Mouse (Mus musculus) left cerebral cortex, adult 8-10 months (tissue): Measurements from ENCODE around the gene Nudcd3. TPM values are rescaled to one million over a fixed set of nuclear protein-coding genes. Genes with fewer than 3 reads are reported as not detected.

Experiments used
- DNase-seq, 2 experiments: peaks; one replicate each; pipeline ENCODE4 v3.0.0; 2022; ENCODE audit warnings: low spot score in 2 of 2
- total RNA-seq, 4 experiments: library from RNA; stranded (reverse); gene quantifications; 2 replicates each; pipeline ENCODE4 v1.2.4; 2022

Gene Nudcd3
- 100 to 1,000 TPM; 138 to 154 (median 147) TPM for total RNA-seq

GRCm38 (mm10) chr11:6200087-6200569 is at the start of gene Nudcd3:
Gene Nudcd3 (minus strand): TSS chr11:6200415.
- peak; percentile 89 for DNase-seq

GRCm38 (mm10) chr11:6244707-6245106 is 44.5 kb upstream of the Nudcd3 start:
- no peak for DNase-seq

- DNase-seq: no peak
Measured at GRCm38 (mm10) chr11:6233025-6233424, 32.8 kb upstream of the Nudcd3 start.

- no peak for DNase-seq
Measured at GRCm38 (mm10) chr11:6230012-6230411, 29.8 kb upstream of the Nudcd3 start, which contains the start of gene Npc1l1. Gene Npc1l1 (minus strand): TSS chr11:6230143.

- DNase-seq: peak in 1 of 2 experiments; percentile 70
Measured at GRCm38 (mm10) chr11:6224541-6225229, 24.5 kb upstream of the Nudcd3 start.

- DNase-seq: no peak
Measured at GRCm38 (mm10) chr11:6222187-6222586, 22.0 kb upstream of the Nudcd3 start.

- no peak for DNase-seq
Measured at GRCm38 (mm10) chr11:6219967-6220366, 19.8 kb upstream of the Nudcd3 start.

- DNase-seq: no peak
Measured at GRCm38 (mm10) chr11:6218189-6218896, 18.1 kb upstream of the Nudcd3 start.

- DNase-seq: no peak
Measured at GRCm38 (mm10) chr11:6216834-6217233, 16.6 kb upstream of the Nudcd3 start.

- DNase-seq: no peak
Measured at GRCm38 (mm10) chr11:6208158-6208557, 7.9 kb upstream of the Nudcd3 start.

- no peak for DNase-seq
Measured at GRCm38 (mm10) chr11:6207090-6207489, 6.9 kb upstream of the Nudcd3 start.

- DNase-seq: no peak
Measured at GRCm38 (mm10) chr11:6200570-6200969, 355 bp upstream of the Nudcd3 start.

GRCm38 (mm10) chr11:6199410-6200086 is 667 bp downstream of the Nudcd3 start, which contains the start of gene A730071L15Rik:
Gene A730071L15Rik (plus strand): TSS chr11:6200029.
- DNase-seq: no peak

- no peak for DNase-seq
Measured at GRCm38 (mm10) chr11:6198449-6198848, 1.8 kb downstream of the Nudcd3 start.

GRCm38 (mm10) chr11:6196780-6197179 is 3.4 kb downstream of the Nudcd3 start:
- DNase-seq: no peak

- DNase-seq: peak; percentile 87 to 89
Measured at GRCm38 (mm10) chr11:6187878-6188277, 12.3 kb downstream of the Nudcd3 start.

GRCm38 (mm10) chr11:6187399-6187798 is 12.8 kb downstream of the Nudcd3 start:
- no peak for DNase-seq

- DNase-seq: no peak
Measured at GRCm38 (mm10) chr11:6184202-6184935, 15.8 kb downstream of the Nudcd3 start.

- DNase-seq: no peak
Measured at GRCm38 (mm10) chr11:6183246-6183645, 17.0 kb downstream of the Nudcd3 start.

- DNase-seq: no peak
Measured at GRCm38 (mm10) chr11:6180811-6181399, 19.3 kb downstream of the Nudcd3 start.

- peak in 1 of 2 experiments; percentile 61 for DNase-seq
Measured at GRCm38 (mm10) chr11:6179194-6179593, 21.0 kb downstream of the Nudcd3 start.
